Mouse (Mus musculus) embryonic fibroblast, embryonic 13.5 days (primary cell): Measurements from ENCODE around the gene Rab27a.

Source experiments
- CTCF ChIP-seq: IDR thresholded peaks from 2 replicates; pipeline ENCODE4 v1.5.1; 2011; ENCODE audit warnings: mild to moderate bottlenecking, control low read depth, low read length, moderate library complexity, borderline replicate concordance; ENCODE audit not compliant: insufficient read depth
- POLR2A ChIP-seq: IDR thresholded peaks from 2 replicates; pipeline ENCODE4 v1.6.1; 2011; ENCODE audit warnings: low read depth, mild to moderate bottlenecking, control low read depth, low read length, moderate library complexity

DNA sequence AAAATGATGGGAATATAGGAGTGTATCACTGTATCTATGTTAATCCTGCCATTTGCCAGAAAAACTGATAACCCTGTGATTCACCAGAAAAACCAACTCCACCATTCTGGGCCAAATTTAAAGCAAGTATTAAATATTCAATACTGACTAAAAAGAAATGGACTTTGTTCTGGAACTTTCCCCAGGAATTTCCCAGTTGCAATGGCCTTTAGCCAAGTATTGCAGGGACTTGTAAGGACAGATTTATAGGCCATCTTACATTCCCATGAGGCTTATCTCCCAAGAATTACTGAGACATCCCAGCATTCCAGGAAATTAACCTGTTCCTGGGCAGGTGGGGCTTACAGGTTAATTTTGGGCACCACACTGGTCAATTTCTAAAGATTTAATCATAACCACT, 61.1 kb downstream of the Rab27a start:
- no peak for TF ChIP-seq POLR2A
- no peak for TF ChIP-seq CTCF
